Mouse (Mus musculus) olfactory bulb, adult 2 months (tissue): Measurements from ENCODE around the gene Fsd1. TPM values are rescaled to one million over a fixed set of nuclear protein-coding genes. Genes with fewer than 3 reads are reported as not detected.

Source experiments
- H3K27ac ChIP-seq: fragments of 200-500 bp; 2 replicates; pipeline ENCODE4 v1.5.1; 2012; ENCODE audit warnings: low read depth, low read length; ENCODE audit not compliant: insufficient read depth
- H3K4me1 ChIP-seq: fragments of 200-500 bp; 2 replicates; pipeline ENCODE4 v1.6.1; 2012; ENCODE audit warnings: low read length; ENCODE audit not compliant: control insufficient read depth, insufficient read depth
- H3K4me3 ChIP-seq: fragments of 200-500 bp; 2 replicates; pipeline ENCODE4 v1.5.1; 2012; ENCODE audit warnings: mild to moderate bottlenecking, low read depth, low read length, moderate library complexity; ENCODE audit not compliant: insufficient read depth
- CTCF ChIP-seq: fragments of 200-500 bp; IDR thresholded peaks from 2 replicates; pipeline ENCODE4 v1.5.1; 2012; ENCODE audit warnings: low read depth, mild to moderate bottlenecking, low read length, moderate library complexity; ENCODE audit not compliant: insufficient read depth
- POLR2A ChIP-seq: fragments of 200-500 bp; IDR thresholded peaks from 2 replicates; pipeline ENCODE4 v1.6.1; 2012; ENCODE audit warnings: mild to moderate bottlenecking, low read depth, low read length, moderate library complexity; ENCODE audit not compliant: insufficient read depth
- WGBS: fragments of 180-500 bp; shearing (Covaris S2); methylation state at CpG from one replicate; pipeline ENCODE4 v1.1.7; 2018; 5-methylcytosine and 5-hydroxymethylcytosine counted together
- polyA plus RNA-seq: library from polyadenylated mRNA; stranded (reverse); fragments of >200 nt; gene quantifications from 2 replicates; pipeline ENCODE4 v1.2.4, GENCODE M21; 2012; ENCODE audit warnings: low replicate concordance; ENCODE audit not compliant: missing spikeins, insufficient read depth, insufficient read length

Gene Fsd1
- polyA plus RNA-seq, 1 experiment, result not detected

DNA sequence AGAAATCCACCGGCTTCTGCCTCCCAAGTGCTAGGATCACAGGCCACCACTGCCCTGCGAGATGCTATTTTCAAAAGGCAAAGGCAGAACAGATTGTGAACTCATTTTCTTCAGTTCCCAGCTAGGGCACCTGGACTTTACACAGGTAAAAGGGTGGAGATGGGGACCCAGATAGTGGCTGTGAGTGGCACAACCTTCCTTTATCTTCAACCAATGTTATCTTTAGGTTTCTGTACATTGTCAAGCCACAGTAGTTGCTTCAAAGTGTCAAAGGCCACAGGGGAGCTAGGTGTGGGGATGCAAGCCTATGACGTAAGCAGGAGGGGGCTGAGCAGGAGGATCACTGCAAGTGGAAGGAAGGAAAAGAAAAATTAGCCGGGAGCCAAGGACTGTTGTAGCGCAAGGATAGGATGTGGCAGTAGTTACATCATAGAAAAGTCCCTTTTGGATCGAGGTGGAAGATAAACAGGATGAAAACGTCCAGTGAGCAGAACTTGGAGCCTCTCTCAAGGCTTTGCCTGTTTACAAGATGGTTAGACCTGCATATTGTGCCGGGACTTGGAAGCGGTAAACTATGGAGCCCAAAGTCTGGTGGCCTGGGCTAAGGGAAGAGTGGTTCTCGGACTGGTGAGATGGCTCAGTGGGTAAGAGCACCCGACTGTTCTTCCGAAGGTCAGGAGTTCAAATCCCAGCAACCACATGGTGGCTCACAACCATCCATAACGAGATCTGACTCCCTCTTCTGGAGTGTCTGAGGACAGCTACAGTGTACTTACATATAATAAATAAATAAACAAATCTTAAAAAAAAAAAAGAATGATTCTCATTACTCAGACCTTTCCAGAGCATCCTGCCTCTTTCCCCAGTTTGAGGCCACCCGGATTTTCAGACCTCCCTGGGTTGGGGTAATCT is 21.4 kb downstream of the Fsd1 start:
- TF ChIP-seq CTCF, result no peak
- no peak for TF ChIP-seq POLR2A
- H3K4me3 ChIP-seq, result no peak overlapping the region
- WGBS, result 41% methylated on average over 14 of the region's 14 CpGs
- H3K4me1 ChIP-seq, result peaks cover 14% of the 10 kb centered on the region
- H3K27ac ChIP-seq, result no peak overlapping the region

DNA sequence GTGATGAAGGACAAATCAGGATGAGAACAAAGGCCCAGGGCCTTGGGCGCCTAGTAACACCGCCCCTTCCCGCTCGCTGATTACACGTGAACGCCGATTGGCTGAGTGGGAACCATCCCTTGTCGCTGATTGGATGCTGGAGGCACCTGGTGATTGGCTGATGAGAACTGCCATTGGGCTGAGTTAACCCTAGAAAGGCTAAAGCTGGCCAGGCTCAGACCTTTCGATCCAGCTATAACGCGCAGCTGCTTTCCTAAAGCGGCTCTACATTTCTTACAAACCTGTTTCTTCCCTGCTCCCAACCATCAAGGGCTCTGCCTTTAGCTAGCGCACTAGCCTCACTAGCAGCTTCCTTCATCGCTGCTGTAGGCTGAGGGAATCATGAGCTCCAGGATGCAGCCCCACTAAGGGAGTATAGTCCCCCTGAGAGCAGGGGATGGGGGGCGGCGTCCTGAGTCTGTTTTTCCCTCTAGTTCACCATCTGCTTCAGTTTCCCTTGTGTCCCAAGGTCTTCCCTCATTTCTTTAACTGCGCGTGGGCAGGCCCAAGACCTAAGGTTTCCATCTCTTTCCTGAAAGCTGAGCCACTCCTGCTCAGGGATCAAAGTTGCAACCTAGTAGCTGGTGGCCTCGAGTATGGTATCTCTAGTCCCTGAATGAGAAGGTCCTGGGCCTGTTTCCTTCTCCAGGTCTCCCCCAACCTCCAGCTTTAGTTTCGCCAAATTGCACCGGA is 22.2 kb downstream of the Fsd1 start:
- whole genome bisulfite sequencing, result 0% methylated on average over 21 of the region's 21 CpGs
- Histone ChIP-seq H3K4me3 (peak overlapping the region; percentile 58), H3K27ac (peak overlapping the region; percentile 35; the same call in 1 of the 2 replicates), H3K4me1 (peaks cover 14% of the 10 kb centered on the region)
- TF ChIP-seq CTCF (no peak), POLR2A (peak; percentile 51)

DNA sequence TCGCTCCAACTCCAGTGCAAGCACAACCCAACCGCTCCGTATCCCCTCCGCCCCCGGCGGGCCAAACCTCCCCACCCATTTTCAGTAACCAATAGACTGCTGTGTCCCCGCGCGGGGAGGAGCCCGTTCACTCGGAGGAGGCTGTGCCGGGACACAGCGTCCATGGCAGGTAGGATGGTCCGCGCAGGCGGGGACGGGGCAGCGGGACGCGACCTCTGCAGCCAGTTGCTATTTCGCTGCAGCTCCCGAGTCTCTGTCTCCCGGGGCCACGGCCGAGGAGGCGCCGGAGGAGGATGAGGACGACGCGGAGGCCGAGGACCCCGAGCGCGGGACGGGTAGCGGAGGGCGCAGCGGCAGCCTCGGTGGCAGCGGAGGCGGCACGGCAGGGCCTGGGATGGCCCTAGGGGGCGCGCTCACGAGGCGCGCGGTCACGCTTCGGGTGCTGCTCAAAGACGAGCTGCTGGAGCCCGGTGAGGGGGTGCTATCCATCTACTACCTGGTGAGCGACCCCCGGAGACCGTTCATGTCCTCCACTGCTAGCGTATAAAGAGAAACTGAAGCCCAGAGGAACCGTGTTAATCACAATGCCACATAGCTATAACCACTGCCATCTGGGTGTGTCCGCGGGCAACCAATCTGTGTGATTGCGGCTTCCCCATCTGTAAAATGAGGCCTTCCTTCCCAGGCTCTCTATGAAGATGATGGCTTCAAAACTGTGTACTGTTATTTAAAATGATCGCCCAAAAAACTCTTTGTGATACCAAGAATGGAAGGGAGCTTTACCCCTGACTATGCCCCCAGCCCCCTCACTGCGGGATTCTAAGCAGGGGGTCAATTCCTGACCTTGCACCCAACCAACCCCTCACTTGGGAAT is 23.0 kb downstream of the Fsd1 start:
- Histone ChIP-seq H3K4me3 (peak overlapping the region; percentile 58), H3K27ac (no peak overlapping the region; the same call in 1 of the 2 replicates), H3K4me1 (peaks cover 14% of the 10 kb centered on the region)
- WGBS, result under 1% methylated on average over 55 of the region's 62 CpGs
- TF ChIP-seq POLR2A (peak; percentile 74), CTCF (peak; percentile 32; the same call in 1 of the 2 replicates)

DNA sequence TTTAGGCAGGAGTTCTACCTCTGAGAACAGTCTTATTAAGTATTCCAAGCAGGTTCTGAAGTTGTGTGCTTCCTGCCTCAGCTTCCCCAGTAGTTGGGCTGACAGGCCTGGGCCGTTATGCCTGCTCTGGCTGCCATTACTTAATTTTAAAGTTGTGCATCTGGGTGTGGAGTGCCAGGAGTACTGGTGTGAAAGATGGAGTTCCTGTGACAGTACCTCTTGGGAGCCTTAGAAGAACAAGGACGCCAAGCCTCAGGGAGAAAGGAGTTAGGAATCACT is 23.6 kb downstream of the Fsd1 start:
- 48% methylated on average over 2 of the region's 2 CpGs for WGBS
- no peak for TF ChIP-seq CTCF
- TF ChIP-seq POLR2A, result no peak
- Histone ChIP-seq H3K4me3 (peak overlapping the region; percentile 58; the same call in 1 of the 2 replicates), H3K27ac (no peak overlapping the region), H3K4me1 (peaks cover 14% of the 10 kb centered on the region)

DNA sequence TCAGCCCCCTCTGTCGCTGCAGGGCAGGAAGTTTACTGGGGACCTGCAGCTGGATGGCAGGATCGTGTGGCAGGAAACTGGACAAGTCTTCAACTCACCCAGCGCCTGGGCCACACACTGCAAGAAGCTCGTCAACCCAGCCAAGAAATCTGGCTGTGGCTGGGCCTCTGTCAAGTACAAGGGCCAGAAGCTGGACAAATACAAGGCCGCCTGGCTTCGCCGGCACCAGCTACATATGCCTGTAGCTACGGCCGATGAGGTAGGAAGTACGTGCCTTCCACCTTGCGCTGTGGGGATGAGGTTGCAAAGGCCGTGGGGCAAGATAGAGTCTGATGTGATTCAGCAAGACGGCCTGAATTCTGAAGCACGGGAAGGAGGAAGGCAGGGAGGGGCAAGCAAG is 23.9 kb downstream of the Fsd1 start:
- Histone ChIP-seq H3K4me1 (peaks cover 14% of the 10 kb centered on the region), H3K4me3 (no peak overlapping the region), H3K27ac (no peak overlapping the region)
- TF ChIP-seq CTCF (no peak), POLR2A (no peak)
- 65% methylated on average over 14 of the region's 14 CpGs for WGBS

DNA sequence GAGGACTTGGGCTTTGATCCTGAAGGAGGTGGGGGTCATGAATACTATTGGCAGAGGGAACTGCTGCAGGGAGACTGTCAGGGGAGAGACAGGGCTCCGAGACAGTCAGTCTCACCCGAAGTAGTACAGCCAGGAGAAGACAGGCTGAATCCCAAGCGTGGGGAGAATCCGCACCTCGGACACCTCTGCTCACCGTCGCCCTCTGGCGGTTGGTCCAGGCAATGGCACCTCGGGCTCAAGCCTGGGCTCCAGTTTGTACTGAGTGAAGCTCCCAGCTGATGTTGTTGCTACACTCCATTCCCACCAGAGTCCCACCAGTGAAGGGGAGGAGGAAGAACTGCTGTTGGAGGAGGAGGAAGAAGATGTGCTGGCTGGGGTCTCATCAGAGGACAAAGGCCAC is 24.4 kb downstream of the Fsd1 start:
- TF ChIP-seq CTCF (peak; percentile 92), POLR2A (no peak)
- H3K4me1 ChIP-seq, result peaks cover 14% of the 10 kb centered on the region
- no peak overlapping the region for H3K27ac ChIP-seq
- WGBS, result 14% methylated on average over 9 of the region's 9 CpGs
- H3K4me3 ChIP-seq, result no peak overlapping the region

DNA sequence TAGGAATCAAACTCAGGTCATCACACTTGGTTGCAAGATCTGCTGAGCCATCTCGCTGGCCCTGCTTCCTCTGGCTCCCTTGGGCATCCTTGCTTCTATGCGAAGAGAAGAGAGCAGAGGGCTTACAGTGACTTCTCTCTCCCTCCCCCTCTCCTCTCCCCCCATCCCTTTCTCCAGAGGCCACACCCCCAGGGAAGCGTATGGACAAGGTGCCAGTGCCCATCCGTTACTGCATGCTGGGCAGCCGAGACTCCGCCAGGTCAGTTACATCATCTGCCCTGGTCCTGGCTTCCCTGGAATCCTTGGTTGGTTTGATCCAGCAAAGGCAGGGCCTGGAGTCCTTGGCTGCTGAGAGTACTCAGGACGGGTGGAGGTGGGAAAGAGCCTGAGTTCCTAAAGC is 25.1 kb downstream of the Fsd1 start:
- no peak for TF ChIP-seq POLR2A
- no peak for TF ChIP-seq CTCF

DNA sequence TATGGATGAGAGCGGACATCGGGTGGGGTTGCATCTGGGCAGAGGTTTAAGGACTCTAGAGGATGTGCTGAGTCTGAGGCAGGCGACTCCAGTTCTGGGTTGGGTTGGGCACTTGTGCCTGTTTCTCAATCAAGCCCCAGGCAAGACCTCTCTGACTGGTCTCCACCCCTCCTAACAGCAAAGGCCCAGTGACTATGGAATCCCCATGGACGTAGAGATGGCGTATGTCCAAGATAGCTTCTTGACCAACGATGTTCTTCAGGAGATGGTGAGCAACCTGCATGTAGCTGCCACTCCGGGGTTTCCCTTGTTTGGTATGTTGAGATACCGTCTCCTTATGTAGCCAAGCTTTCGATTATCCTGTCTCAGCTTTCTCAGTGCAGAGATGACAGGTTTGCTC is 29.0 kb downstream of the Fsd1 start:
- Histone ChIP-seq H3K27ac (no peak overlapping the region), H3K4me1 (peaks cover 10% of the 10 kb centered on the region; the same call in 1 of the 2 replicates), H3K4me3 (no peak overlapping the region)
- WGBS, result 94% methylated on average over 9 of the region's 9 CpGs
- no peak for TF ChIP-seq CTCF
- TF ChIP-seq POLR2A, result no peak

More for the DNA sequence above, 25.1 kb downstream of the Fsd1 start:
- Histone ChIP-seq H3K4me3 (no peak overlapping the region), H3K27ac (no peak overlapping the region), H3K4me1 (peaks cover 14% of the 10 kb centered on the region)
- 90% methylated on average over 7 of the region's 7 CpGs for whole genome bisulfite sequencing
